Comparison of ENCODE assay signal across 9 mouse cellular contexts in the genomic region with DNA sequence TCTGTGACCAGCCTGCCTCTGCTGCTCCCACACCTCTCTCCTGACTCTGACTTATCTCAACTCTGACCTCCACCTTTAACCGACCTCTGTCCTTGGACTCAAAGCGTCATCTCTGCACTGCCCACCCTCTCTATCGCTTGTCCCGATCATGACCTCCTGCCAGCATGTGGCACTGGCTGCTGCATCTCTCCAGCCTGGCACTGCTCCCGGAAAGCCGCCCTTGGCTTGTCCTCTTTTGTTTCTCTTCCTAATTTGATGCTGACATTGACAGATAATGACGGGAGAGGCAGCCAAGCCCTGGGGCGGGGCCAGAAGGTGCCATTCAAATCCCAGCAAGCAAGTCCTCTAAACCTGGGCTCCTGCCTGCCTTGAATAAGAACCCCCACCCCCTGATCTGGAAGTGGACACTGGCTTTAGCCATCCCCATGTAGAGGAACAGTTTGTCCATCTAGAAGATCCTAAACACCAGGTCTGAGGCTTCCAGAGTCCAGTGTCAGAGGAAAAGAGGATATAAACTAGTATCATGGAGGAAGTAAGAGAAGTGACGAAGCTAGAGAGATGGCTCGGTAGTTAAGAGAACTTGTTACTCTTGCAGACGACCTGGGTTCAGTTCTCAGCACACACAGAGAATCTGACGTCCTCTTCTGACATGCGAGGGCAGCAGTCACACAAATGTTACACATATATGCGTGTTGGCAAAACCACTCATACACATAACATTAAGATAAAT. TPM values are rescaled to one million over a fixed set of nuclear protein-coding genes. Genes with fewer than 3 reads are reported as not detected.
DNase-seq lines count a peak whose midpoint lies in the region; ATAC-seq and TF ChIP-seq lines count a peak whose summit lies in the region.
"Had no signal": no experiment of that assay in that cellular context is flagged by ENCODE, and none has a peak within 500 bp of the region (broad histone marks: within the 10 kb centered on the region; RNA-seq: fewer than 3 reads in every experiment).

No protein-coding gene starts in this region.

- H3K27me3 ChIP-seq in forebrain, embryonic 15.5 days: no peaks in the 10 kb centered on the region
- no peaks in the 10 kb centered on the region for H3K27me3 ChIP-seq in forebrain, embryonic 11.5 days (ENCODE audit: control insufficient read depth, insufficient read depth, low read length)
- no peaks in the 10 kb centered on the region for H3K27me3 ChIP-seq in cerebellum, adult 2 months (ENCODE audit: control insufficient read depth, insufficient read depth, low read length)
- H3K27me3 ChIP-seq in liver, embryonic 13.5 days: no peaks in the 10 kb centered on the region
- H3K27me3 ChIP-seq: embryonic facial prominence, embryonic 15.5 days had no signal

- TF ChIP-seq CTCF in cerebellum, adult 2 months (IDR thresholded peaks at IDR 0.05; ENCODE audit: borderline replicate concordance, insufficient read depth, low read depth, low read length): no peak

- ATAC-seq in forebrain, embryonic 15.5 days (replicated peaks): peak; percentile 43; the same call in 1 of the 2 replicates
- ATAC-seq in forebrain, embryonic 11.5 days (replicated peaks; ENCODE audit: low FRiP score): no peak
- ATAC-seq in liver, embryonic 13.5 days (ENCODE audit: low read depth): no peak

- peaks cover 37% of the 10 kb centered on the region for H3K4me1 ChIP-seq in forebrain, embryonic 15.5 days
- H3K4me1 ChIP-seq in forebrain, embryonic 11.5 days (replicated peaks; ENCODE audit: control insufficient read depth, insufficient read depth, low read length): 0 out of 2 replicates have a peak, but pooled peaks cover 5% of the 10 kb centered on the region
- H3K4me1 ChIP-seq in cerebellum, adult 2 months (ENCODE audit: control insufficient read depth, insufficient read depth, low read length): peaks cover 8% of the 10 kb centered on the region
- peaks cover 54% of the 10 kb centered on the region for H3K4me1 ChIP-seq in liver, embryonic 13.5 days (replicated peaks)

- no peaks in the 10 kb centered on the region for H3K36me3 ChIP-seq in forebrain, embryonic 15.5 days
- no peaks in the 10 kb centered on the region for H3K36me3 ChIP-seq in forebrain, embryonic 11.5 days (ENCODE audit: control insufficient read depth, insufficient read depth, low read length)
- no peaks in the 10 kb centered on the region for H3K36me3 ChIP-seq in liver, embryonic 13.5 days
- H3K36me3 ChIP-seq: embryonic facial prominence, embryonic 15.5 days had no signal

- 47% methylated on average over 14 of the region's 14 CpGs for WGBS in forebrain, embryonic 15.5 days
- 75% methylated on average over 14 of the region's 14 CpGs for WGBS in forebrain, embryonic 11.5 days
- WGBS in cerebellum, adult 2 months: 28% methylated on average over 14 of the region's 14 CpGs
- WGBS in liver, embryonic 13.5 days (ENCODE audit: insufficient replicate concordance): 43% methylated on average over 14 of the region's 14 CpGs

- no peak overlapping the region for H3K9ac ChIP-seq in forebrain, embryonic 15.5 days (replicated peaks)
- H3K9ac ChIP-seq in forebrain, embryonic 11.5 days (ENCODE audit: low read length): no peak overlapping the region
- 0 out of 2 replicates have a peak overlapping the region, but pooled peaks have one; percentile 9 for H3K9ac ChIP-seq in liver, embryonic 13.5 days
- H3K9ac ChIP-seq: embryonic facial prominence, embryonic 15.5 days had no signal

- TF ChIP-seq POLR2A in cerebellum, adult 2 months (IDR thresholded peaks at IDR 0.05; ENCODE audit: borderline replicate concordance, insufficient read depth, low read length): no peak

- no peaks in the 10 kb centered on the region for H3K9me3 ChIP-seq in forebrain, embryonic 15.5 days
- H3K9me3 ChIP-seq in forebrain, embryonic 11.5 days (ENCODE audit: control insufficient read depth, low read length): no peaks in the 10 kb centered on the region
- H3K9me3 ChIP-seq in liver, embryonic 13.5 days (replicated peaks): no peaks in the 10 kb centered on the region
- H3K9me3 ChIP-seq: embryonic facial prominence, embryonic 15.5 days had no signal

- no peak overlapping the region for H3K4me2 ChIP-seq in forebrain, embryonic 15.5 days (replicated peaks)
- H3K4me2 ChIP-seq in forebrain, embryonic 11.5 days (ENCODE audit: low read depth, low read length, severe bottlenecking): no peak overlapping the region
- H3K4me2 ChIP-seq in liver, embryonic 13.5 days: peak overlapping the region; percentile 23
- H3K4me2 ChIP-seq: embryonic facial prominence, embryonic 15.5 days had no signal

- peak overlapping the region; percentile 63 for H3K27ac ChIP-seq in forebrain, embryonic 15.5 days (replicated peaks)
- H3K27ac ChIP-seq in forebrain, embryonic 11.5 days (ENCODE audit: low read depth, low read length): no peak overlapping the region
- no peak overlapping the region for H3K27ac ChIP-seq in cerebellum, adult 2 months (ENCODE audit: insufficient read depth, low read length)
- no peak overlapping the region for H3K27ac ChIP-seq in liver, embryonic 13.5 days
- H3K27ac ChIP-seq: embryonic facial prominence, embryonic 15.5 days had no signal

- DNase-seq in forebrain, embryonic 11.5 days (ENCODE audit: low spot score): no peak
- peak; percentile 50 for DNase-seq in ES-CJ7 (ENCODE audit: low read depth, low spot score)
- peak; percentile 53 to 54 for DNase-seq in cerebellum, adult 2 months
- peak; percentile 81 for DNase-seq in heart, adult 8-10 months (ENCODE audit: low spot score)
- no peak for DNase-seq in liver, embryonic 13.5 days
- peak; percentile 29 to 65 for DNase-seq in spleen, postnatal 4 days (ENCODE audit: low spot score in 2 of 2)
- no peak for DNase-seq in frontal cortex, postnatal 36 days (ENCODE audit: low spot score in 2 of 2)

- H3K4me3 ChIP-seq in forebrain, embryonic 15.5 days: no peak overlapping the region
- H3K4me3 ChIP-seq in forebrain, embryonic 11.5 days (ENCODE audit: low read depth, low read length): no peak overlapping the region
- no peak overlapping the region for H3K4me3 ChIP-seq in cerebellum, adult 2 months (replicated peaks; ENCODE audit: insufficient read depth, low read depth, low read length)
- H3K4me3 ChIP-seq in liver, embryonic 13.5 days (replicated peaks): no peak overlapping the region
- H3K4me3 ChIP-seq: embryonic facial prominence, embryonic 15.5 days had no signal

RNA-seq across cellular contexts. Expression of a gene that starts 22.6 kb away (rescaled TPM):
- polyA plus RNA-seq in forebrain, embryonic 15.5 days (2015; fragmentation: Nextera tagmentation; extraction: Ambion mirVana): 29.7 and 32.7 TPM in 2 replicates
- 18.6 and 23.4 TPM in 2 replicates for polyA plus RNA-seq in forebrain, embryonic 11.5 days (2014; fragmentation: Nextera tagmentation; extraction: Ambion mirVana)
- polyA plus RNA-seq in cerebellum, adult 2 months (2012; rRNA removed): 22.6 and 32.9 TPM in 2 replicates
- 10 to 100 TPM; 34.3 to 51.3 (median 39.8) TPM for total RNA-seq in heart, adult 8-10 months (2022)
- 21.4 and 21.7 TPM in 2 replicates for polyA plus RNA-seq in liver, embryonic 13.5 days (2015; fragmentation: Nextera tagmentation; extraction: Ambion mirVana)

RNA-seq across cellular contexts. Expression of a gene that starts 52.2 kb away (rescaled TPM):
- 36.4 and 40.4 TPM in 2 replicates for polyA plus RNA-seq in forebrain, embryonic 15.5 days (2015; fragmentation: Nextera tagmentation; extraction: Ambion mirVana)
- polyA plus RNA-seq in forebrain, embryonic 11.5 days (2014; fragmentation: Nextera tagmentation; extraction: Ambion mirVana): 35.9 and 43.4 TPM in 2 replicates
- polyA plus RNA-seq in cerebellum, adult 2 months (2012; rRNA removed): 30.8 and 31.2 TPM in 2 replicates
- 10 to 100 TPM; 18.2 to 20.6 (median 18.8) TPM for total RNA-seq in heart, adult 8-10 months (2022)
- polyA plus RNA-seq in liver, embryonic 13.5 days (2015; fragmentation: Nextera tagmentation; extraction: Ambion mirVana): 24.2 and 26.5 TPM in 2 replicates

Comparison
In these comparisons a context has a peak if more than half of its experiments do, and no peak if none do; other contexts are left out.
1. DNase-seq: peak in ES-CJ7 (single experiment), cerebellum, adult 2 months (2 of 2), heart, adult 8-10 months (single experiment) and spleen, postnatal 4 days (2 of 2); none in forebrain, embryonic 11.5 days (single experiment), liver, embryonic 13.5 days (single experiment) and frontal cortex, postnatal 36 days (0 of 2).